Mouse (Mus musculus): ENCODE data around the gene Sp6. TPM values are rescaled to one million over a fixed set of nuclear protein-coding genes. Genes with fewer than 3 reads are reported as not detected.

The Sp6 gene
- polyA plus RNA-seq, 1 experiment, result not detected

DNA sequence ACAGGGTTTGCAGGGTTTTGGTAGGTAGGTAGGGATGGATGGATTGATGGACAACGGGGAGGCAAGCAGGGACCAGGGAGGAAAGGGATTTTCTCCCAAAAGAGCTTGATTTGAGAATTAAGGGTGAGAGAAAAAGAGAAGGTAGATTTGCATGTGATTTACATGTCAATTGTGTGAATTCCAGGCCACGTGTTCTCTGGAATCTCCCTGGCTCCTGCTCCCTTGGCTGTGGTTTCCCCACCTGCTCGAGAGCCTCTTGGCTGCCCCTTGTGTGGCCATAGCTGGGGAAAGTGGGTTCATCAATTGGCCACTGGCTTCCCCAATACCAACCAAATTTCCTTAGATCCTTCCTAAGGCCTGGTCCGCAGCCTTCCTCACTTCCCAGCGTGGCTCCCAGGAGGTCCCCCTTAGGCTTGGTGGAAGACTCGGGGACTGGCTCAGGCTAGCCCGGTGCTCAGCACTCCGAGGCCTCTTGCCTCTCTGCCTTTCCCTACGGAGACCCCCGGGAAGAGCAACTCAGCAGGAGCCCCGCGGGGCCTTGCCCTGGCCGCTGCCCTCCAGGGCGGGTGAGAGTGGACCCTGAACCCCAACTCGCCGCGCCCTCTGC lies 16.3 kb upstream of the Sp6 start:
- TF ChIP-seq GATA1 (IDR thresholded peaks at IDR 0.05; ENCODE audit: low read length), result no peak

DNA sequence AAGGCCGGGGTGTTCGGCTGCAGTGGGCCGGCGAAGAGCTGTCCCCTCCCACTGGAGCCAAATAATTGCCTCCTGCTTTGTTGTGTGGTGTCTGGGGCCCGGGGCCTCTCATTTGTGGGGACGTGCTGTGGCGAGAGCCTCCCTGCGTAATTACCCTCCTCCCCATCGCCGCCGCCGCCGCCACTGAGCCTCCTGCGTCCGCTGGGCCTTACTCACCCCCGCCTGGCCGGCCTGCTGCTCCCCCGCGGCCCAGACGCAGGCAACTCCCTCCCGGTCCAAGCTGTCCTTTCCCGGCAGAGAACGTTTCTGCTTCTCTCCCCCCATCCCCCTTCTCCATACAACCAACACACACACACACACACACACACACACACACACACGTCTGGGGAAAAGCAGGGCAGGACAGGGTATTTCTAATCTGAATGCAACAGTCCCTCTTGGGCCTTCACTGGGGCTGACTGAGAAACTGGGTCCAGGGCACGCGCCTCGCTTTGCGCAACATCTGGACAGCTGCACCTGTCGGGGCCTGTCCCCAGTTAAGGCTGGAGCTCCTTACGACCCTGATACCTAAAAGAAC lies 15.7 kb upstream of the Sp6 start:
- no peak for TF ChIP-seq GATA1 (IDR thresholded peaks at IDR 0.05; ENCODE audit: low read length)

DNA sequence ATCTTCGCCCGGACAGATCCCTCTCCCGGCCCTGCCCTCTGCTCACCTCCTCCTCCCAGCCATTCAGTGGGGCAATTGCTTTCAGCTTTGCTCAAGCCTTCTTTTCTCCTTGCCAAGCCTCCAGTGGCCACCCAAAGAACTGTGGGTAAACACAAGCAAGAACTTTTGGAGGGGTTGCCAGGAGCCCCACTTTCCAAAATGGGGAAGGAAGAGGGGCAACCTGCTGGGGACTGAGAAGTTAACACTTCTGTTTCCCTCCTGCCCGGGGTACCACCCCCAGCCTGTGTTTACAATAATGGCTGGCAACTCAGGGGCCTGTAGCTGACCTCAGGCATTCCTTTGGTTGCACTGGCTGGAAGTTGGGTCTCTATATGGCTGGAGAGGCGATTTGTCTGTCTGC lies 10.0 kb upstream of the Sp6 start:
- TF ChIP-seq GATA1 (IDR thresholded peaks at IDR 0.05; ENCODE audit: low read length), result no peak

DNA sequence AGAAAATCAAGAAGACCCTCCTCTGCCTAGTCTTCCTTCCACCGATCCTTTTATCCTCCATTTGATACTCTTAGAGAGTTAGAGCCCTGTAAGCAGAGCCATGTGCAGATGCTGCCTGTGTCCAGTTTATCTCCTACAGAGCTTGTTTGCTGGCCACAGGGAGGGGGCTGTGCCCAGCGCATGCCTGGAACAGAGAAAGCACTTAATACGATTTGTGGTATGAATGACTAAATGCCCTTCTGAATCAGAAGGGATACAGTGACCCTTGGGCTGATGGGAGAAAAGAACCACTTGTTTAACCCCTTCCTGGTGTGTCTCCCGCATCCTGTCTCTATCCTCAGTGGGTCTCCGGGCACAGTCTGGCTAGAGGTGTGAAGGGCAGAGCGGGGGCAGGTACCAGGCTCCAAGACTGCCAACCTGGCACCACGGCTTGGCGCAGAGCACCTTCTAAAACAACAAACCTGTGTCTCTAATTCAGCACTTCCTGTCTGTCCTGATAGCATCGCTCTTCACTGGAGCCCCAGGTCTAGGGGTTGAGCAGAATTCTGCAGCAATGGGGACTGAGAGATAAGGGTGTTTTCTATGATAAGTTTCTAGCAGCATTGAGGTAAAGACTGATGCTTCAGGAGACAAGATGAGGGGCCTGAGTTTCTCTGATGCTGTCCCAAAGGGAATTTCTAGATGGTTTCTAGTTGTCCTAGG lies 6.0 kb upstream of the Sp6 start:
- no peak for TF ChIP-seq GATA1 (IDR thresholded peaks at IDR 0.05; ENCODE audit: low read length)

DNA sequence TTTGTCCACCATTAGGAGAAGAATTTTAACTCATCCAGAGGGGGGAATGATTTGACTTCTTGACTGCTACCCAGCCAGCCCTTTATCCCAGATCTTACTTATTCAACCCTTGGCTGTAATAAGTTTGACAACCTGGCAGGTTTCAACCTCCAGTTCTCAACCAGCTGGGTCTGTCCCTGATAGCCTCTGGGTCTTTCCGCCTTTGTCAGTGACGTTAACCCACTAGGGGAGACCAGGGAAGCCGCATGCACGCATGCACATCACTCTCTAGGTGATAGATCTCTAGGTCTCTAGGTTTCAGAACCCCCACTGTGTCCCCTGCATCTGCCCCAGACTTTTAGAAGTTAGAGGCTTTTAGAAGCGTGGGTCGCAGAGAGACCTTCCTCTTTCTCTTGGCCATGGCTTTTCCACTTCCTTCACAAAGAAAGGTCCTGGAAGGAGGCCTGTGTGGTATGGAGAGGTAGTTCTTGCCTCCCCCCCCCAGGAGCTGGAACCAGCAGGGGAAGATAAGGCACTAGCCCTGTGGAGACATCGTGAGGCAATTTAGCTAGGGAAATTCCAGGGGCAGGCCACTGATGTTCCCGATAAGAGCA lies 3.9 kb upstream of the Sp6 start:
- no peak for TF ChIP-seq GATA1 (IDR thresholded peaks at IDR 0.05; ENCODE audit: low read length)

DNA sequence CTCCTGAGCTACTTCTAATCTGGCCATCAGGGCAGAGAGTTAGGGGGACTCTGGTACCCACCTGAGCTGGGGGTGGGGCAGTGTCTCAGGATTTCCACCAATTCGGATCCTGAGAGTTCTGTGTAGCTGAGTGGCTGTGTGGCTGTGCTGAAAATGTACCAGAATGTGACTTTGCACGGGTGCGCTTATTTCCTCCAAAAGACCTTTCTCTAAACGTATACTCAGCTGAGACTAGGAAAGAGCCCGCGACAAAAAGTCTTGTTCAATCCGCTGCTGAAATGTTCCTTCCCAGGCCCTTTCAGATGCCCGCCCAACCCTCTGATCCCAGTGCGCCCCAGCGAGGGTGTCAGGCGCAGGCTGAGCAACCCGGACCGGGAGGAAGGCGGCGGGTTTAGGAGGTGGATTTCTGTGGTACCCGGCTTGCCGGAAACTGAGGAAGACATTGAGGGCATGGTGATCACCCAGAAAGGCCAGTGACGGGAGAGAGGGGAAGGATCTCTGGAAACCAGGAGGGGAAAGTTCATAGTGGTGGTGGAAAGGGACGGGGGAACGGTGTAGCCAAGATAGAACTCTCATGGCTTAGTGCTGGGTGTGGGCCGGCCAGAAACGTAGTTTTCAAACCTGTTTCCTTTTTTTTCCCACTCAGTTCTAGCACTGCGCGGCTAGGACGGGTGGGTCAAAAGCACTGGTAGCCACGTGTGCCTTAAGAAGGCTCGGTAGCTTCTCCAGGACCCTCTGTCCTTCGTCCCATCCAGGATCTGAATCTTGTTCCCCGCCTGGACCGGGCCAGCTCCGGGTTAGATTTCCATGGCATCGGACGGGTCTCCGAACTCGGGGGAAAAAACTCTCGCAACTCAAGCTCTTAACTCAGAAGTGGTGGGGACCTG lies 4.7 kb downstream of the Sp6 start:
- TF ChIP-seq GATA1 (IDR thresholded peaks at IDR 0.05; ENCODE audit: low read length), result no peak

DNA sequence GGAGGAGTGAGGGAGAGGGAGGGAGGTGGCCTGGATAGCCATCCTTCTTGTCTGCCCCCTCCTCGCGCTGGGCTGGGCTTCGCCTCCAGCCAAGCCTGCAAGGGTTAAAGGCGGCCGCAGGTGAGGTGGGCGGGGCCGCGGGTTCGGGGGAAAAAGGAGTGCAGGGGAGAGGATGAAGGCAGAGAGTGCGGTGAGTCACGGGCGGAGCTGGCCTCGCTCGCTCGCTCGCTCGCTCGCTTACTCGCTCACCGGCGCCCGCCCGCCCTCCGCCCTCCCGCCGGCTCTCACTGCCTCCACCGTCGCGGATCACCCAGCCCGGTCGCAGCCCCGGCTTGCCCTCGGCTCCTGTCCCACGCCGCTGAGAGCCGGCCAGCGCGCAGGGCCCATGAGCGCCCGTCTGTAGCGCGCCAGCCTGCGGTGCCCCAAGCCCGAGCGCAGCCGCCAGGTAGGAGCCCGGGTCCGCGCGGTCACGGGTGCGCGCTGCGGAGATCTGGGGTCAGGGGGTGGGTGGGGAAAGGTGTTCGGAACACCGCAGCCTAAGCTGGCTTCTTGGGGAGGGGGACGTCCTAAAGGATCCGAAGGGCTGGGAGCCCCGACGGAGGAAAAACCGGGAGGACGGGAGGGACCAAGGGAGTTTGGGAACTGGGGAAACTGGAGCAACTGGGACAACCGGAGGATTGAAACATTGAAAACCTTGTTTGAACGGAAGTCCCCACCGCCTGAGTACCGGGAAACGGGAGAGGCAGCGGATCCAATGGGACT lies 5.6 kb downstream of the Sp6 start:
- TF ChIP-seq GATA1 (IDR thresholded peaks at IDR 0.05; ENCODE audit: low read length), result no peak

DNA sequence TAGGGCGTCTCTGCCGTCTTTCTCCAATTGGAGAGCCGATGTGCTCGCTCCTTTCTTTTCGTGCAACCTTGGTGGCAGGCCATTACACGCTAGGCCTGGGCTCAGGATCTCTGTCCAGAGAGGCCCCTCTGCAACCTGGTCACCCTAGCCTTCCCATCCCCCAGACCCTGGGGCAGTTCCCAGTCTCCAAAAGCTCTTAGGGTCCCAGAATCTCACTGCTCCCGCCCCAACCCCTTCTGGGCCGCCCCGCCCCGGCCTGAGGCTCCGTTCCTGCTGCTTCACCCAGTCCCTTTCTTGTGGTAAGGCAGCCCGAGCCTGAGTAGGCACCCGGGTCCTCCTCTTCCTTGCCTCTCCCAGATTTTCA lies 6.1 kb downstream of the Sp6 start:
- TF ChIP-seq GATA1 (IDR thresholded peaks at IDR 0.05; ENCODE audit: low read length), result no peak

DNA sequence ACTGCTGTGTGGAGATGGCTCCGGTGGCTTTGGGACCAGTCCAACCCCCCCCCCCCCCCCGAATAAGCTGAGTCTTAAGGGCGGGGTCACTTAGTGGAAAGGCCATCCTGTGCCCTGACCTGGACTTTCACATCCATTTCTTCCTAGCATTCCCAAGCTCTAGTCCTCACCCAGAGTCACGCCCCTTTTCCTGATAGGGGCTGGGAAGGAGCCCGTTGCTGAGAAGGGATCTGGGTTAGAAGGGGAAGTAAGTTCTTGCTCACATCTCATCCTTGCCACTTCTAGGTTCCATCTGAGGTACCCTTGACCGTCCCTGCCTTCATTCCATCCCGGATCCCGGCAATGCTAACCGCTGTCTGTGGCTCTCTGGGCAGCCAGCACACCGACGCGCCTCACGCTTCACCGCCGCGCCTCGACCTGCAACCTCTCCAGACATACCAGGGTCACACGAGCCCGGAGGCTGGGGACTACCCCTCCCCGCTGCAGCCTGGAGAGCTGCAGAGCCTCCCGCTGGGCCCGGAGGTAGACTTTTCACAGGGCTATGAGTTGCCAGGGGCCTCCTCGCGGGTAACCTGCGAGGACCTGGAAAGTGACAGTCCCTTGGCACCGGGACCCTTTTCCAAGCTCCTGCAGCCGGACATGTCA lies 8.0 kb downstream of the Sp6 start:
- TF ChIP-seq GATA1 (IDR thresholded peaks at IDR 0.05; ENCODE audit: low read length), result no peak

DNA sequence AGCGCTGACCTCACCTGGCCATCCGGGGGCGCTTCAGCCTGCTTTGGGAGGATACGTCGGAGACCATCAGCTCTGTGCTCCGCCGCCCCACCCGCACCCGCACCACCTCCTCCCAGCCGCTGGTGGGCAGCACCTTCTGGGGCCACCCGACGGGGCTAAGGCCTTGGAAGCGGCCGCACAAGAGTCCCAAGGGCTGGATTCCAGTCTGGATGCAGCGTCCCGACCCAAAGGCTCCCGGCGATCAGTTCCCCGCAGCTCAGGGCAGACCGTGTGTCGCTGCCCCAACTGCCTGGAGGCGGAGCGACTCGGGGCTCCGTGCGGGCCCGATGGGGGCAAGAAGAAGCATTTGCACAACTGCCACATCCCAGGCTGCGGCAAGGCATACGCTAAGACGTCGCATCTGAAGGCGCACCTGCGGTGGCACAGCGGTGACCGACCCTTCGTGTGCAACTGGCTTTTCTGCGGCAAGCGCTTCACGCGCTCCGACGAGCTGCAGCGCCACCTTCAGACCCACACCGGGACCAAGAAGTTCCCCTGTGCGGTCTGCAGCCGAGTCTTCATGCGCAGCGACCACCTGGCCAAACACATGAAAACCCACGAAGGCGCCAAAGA lies 8.8 kb downstream of the Sp6 start:
- TF ChIP-seq GATA1 (IDR thresholded peaks at IDR 0.05; ENCODE audit: low read length), result no peak

DNA sequence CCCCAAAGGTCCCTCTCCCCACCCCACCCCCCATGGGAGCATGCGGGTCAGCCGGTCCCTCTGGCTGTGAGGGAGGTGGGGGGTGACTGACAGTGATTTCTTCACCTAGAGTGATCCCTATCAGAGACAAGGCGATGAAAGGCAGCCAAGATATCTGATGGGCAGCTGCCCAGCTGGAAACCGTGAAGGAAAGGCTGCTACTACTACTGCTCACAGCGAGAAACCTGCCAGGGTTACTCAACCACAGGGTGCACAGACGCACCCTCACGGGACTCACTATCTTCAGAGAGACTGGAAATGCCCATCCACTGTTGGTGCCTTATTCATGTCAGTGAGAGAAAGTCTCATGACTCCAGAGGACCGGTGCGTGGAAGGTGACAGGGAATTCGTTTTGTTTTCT lies 11.8 kb downstream of the Sp6 start:
- TF ChIP-seq GATA1 (IDR thresholded peaks at IDR 0.05; ENCODE audit: low read length), result no peak

DNA sequence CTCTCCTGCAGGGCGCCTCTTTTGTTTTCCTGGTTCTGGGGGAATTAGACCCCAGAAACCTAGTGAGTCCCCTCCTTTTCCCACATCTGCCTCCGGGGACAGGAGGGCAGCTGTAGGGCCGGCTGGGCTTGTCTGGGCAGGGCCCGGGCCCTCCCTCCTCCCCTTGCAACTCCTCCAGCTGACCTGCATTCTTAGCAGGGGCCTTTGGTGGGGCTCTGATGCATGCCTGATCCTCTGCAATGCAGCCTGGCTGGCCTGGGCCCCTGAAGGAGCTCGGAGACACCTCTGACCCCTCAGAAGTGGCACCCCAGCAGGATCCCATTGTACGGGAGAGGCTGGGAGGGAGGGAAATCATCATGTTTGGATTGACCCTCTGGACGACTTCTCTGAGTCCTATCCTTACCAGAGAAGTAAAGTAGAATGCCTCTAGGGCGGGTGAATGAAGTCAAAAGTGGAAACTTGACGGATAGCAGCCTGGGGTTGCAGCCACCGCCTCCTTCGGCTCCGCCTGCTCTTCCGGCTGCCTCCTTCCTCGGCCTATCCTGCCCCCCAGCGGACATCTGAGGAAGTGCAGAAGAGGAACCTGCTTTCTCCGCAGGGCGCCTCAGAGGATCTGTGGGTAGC lies 12.6 kb downstream of the Sp6 start:
- no peak for TF ChIP-seq GATA1 (IDR thresholded peaks at IDR 0.05; ENCODE audit: low read length)

DNA sequence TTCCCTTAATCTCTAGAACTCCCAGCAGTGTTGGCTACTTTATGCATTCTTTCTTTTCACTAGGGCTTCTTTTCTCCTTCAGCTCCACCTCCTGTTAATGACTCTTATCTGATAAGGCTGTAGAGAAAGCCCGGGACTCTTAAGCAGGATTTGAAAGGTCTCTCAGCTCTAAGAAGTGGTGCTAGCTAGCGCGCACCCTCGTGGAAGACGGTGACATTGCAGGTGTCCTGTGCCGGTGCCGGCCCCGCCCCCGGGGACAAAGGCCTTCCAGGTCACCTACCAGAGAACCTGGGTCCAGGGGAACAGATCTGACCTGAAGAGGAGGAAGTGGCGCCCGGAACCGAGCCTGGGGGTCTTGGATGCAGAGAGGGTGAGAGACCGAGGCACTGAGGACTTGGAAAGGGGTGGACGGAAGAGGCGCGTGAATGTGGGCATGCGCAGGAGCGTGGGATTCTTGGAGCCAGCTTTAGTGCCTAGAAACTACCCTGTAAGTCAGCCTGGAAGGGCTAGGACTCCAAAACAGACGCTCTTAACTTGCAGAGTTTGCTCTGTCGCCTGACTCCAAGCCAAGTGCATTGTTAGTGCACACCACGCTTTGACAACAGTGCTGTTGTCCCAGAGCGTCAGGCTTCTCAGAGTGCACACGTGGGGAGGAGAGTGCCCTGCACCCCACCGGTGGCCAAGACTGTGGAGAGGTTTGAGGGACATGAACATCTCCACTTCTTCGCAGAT lies 16.7 kb downstream of the Sp6 start, which contains the start of gene Scrn2:
Scrn2 (plus strand) TSS at position 253 of the 732 bp plus-strand sequence.
- TF ChIP-seq GATA1 (IDR thresholded peaks at IDR 0.05; ENCODE audit: low read length), result peak; percentile 30

Data from G1E-ER4 (cell line).